Mouse (Mus musculus) heart, embryonic 15.5 days (tissue): ENCODE measurements around the gene Max. TPM values are rescaled to one million over a fixed set of nuclear protein-coding genes. Genes with fewer than 3 reads are reported as not detected.

Source experiments
- ATAC-seq: fragments of 200-750 bp; cut with Nextera tagmentation; replicated peaks from 2 replicates; pipeline ENCODE4 v1.8.0; 2017; ENCODE audit warnings: low read depth, moderate TSS enrichment; ENCODE audit not compliant: insufficient number of reproducible peaks, insufficient read depth, low FRiP score
- H3K27ac ChIP-seq: fragments of 300-500 bp; sonication (generic); 2 replicates; pipeline ENCODE4 v1.5.1; 2015; ENCODE audit warnings: mild to moderate bottlenecking, inconsistent platforms
- H3K27me3 ChIP-seq: fragments of 300-500 bp; sonication (generic); 2 replicates; pipeline ENCODE4 v1.6.1; 2015; ENCODE audit warnings: inconsistent platforms
- H3K36me3 ChIP-seq: fragments of 300-500 bp; sonication (generic); 2 replicates; pipeline ENCODE4 v1.6.1; 2015; ENCODE audit warnings: mild to moderate bottlenecking, inconsistent platforms
- H3K4me1 ChIP-seq: fragments of 300-500 bp; sonication (generic); replicated peaks from 2 replicates; pipeline ENCODE4 v1.6.1; 2015; ENCODE audit warnings: inconsistent platforms
- H3K4me2 ChIP-seq: fragments of 300-500 bp; sonication (generic); 2 replicates; pipeline ENCODE4 v1.6.1; 2015; ENCODE audit warnings: inconsistent platforms, mild to moderate bottlenecking, moderate library complexity
- H3K4me3 ChIP-seq: fragments of 300-500 bp; sonication (generic); 2 replicates; pipeline ENCODE4 v1.5.1; 2015; ENCODE audit warnings: mild to moderate bottlenecking, inconsistent platforms
- H3K9ac ChIP-seq: fragments of 300-500 bp; sonication (generic); 2 replicates; pipeline ENCODE4 v1.6.1; 2015; ENCODE audit warnings: mild to moderate bottlenecking, inconsistent platforms
- H3K9me3 ChIP-seq: fragments of 300-500 bp; sonication (generic); replicated peaks from 2 replicates; pipeline ENCODE4 v1.6.1; 2016; ENCODE audit warnings: inconsistent platforms
- WGBS: fragments of 180-500 bp; shearing (Covaris S2); methylation state at CpG from one replicate; pipeline ENCODE4 v1.1.7; 2015; ENCODE audit warnings: mixed read lengths; 5-methylcytosine and 5-hydroxymethylcytosine counted together
- polyA plus RNA-seq: library from polyadenylated mRNA; unstranded; fragments of >200 nt; fragmentation: Nextera tagmentation; extraction: Ambion mirVana; gene quantifications from 2 replicates; pipeline ENCODE4 v1.2.1, GENCODE M21; 2015

Max gene
- polyA plus RNA-seq, 1 experiment from 2014 or later, result 8.4 TPM

DNA sequence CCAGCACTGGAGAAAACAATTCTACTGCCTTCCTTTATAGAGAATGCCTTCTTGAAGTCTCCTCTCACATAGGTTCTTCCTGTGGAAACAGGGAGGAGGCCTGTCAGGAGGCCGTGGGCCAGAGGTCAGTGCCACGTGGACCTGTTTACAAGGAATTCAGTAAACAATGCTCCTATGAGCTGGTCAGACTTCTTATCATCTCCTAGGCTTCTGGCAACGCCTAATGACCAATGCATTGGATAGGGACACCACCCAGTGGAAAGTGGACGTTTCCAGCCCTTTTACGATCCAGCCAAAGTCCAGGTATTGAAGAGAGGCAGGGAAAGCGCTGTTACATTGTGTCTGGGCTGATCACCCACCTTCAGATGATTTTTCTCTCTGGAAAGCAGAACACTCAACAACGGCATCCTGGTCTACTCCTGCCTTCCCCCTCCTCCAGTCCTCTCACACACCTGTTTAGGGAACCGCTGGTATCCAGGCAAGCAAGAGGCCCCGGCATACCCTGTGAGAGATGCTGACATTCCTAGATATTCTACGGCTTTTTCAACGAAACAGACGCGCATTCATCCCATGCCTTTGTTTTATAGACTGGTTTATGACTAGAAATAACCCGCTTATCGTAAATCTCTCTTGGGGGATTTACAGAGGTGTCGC is 20.9 kb upstream of the Max start:
- H3K4me1 ChIP-seq, result no peaks in the 10 kb centered on the region
- no peaks in the 10 kb centered on the region for H3K9me3 ChIP-seq
- 73% methylated on average over 16 of the region's 16 CpGs for WGBS
- no peaks in the 10 kb centered on the region for H3K36me3 ChIP-seq
- no peak overlapping the region for H3K9ac ChIP-seq
- H3K4me3 ChIP-seq, result no peak overlapping the region
- H3K27me3 ChIP-seq, result no peaks in the 10 kb centered on the region; the same call in 1 of the 2 replicates
- no peak for ATAC-seq
- H3K27ac ChIP-seq, result no peak overlapping the region
- no peak overlapping the region for H3K4me2 ChIP-seq

DNA sequence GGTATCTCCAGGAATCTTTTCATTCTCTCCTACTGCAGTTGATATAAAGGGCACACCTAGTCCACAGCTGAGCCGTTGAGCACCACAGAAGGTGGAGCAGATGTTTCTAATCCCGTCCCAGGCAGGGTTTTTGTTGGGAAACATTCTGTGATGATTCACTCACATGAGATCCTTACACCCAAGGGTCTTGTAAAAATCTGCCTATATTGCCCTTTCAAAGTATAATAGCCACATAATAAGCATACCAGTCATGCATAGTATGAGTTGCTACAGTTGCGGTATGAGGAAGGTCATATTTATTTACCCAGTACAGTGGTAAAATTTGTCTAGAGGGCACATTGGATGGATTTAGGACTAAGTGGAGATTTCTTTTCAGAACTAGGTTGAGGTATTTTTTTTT is 17.5 kb upstream of the Max start:
- WGBS, result 77% methylated on average over 3 of the region's 3 CpGs
- Histone ChIP-seq H3K9me3 (no peaks in the 10 kb centered on the region), H3K4me3 (no peak overlapping the region), H3K36me3 (no peaks in the 10 kb centered on the region), H3K4me2 (no peak overlapping the region), H3K27ac (no peak overlapping the region), H3K4me1 (no peaks in the 10 kb centered on the region), H3K9ac (no peak overlapping the region), H3K27me3 (no peaks in the 10 kb centered on the region)
- ATAC-seq, result no peak

DNA sequence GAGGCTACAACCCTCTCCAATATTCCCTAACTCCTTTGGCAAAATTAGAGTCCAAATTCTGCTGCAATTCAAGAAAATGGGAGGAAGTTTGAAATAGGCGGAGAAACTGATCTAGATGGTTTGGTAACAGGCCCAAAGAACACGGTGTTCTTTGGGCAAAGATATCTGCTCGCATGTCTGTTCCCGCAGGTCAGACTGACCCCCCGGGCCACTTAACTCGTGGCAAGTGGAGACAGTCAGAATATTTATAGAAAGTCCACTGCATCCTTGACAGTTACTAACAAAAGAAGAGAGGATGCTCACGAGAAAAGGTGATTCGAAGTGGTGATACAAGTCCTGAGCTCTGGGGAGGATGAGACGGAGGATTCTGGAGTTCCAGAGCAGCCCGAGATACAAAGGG is 10.7 kb upstream of the Max start:
- 0 out of 2 replicates have a peak, but pooled peaks cover 3% of the 10 kb centered on the region for H3K4me1 ChIP-seq
- no peak overlapping the region for H3K27ac ChIP-seq
- H3K4me3 ChIP-seq, result no peak overlapping the region
- H3K9ac ChIP-seq, result no peak overlapping the region
- H3K9me3 ChIP-seq, result no peaks in the 10 kb centered on the region
- WGBS, result 51% methylated on average over 10 of the region's 10 CpGs
- no peak overlapping the region for H3K4me2 ChIP-seq
- H3K36me3 ChIP-seq, result no peaks in the 10 kb centered on the region
- no peaks in the 10 kb centered on the region for H3K27me3 ChIP-seq
- no peak for ATAC-seq

DNA sequence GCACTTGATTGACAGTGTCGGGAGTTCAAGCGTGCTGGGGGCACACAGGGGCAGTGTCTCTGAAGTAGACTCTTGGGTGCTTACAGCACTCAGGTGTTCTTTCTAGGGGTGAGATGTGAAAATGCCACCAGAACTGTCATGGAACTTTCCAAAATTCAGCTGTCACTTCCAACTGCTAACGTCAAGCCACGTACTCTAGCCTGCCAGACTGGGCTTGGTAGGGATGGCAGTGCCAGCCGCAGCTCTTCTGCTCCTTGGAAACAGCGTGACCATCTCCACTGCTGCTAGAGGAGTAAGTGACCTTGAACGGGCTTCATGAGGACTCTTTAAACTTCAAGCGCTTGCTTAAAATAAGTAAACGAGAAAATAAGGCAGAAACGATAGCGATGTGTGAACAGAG is 10.2 kb upstream of the Max start:
- 66% methylated on average over 11 of the region's 11 CpGs for WGBS
- H3K4me2 ChIP-seq, result no peak overlapping the region
- no peaks in the 10 kb centered on the region for H3K9me3 ChIP-seq
- no peak overlapping the region for H3K9ac ChIP-seq
- H3K36me3 ChIP-seq, result no peaks in the 10 kb centered on the region
- no peaks in the 10 kb centered on the region for H3K27me3 ChIP-seq
- H3K27ac ChIP-seq, result no peak overlapping the region
- H3K4me1 ChIP-seq, result 0 out of 2 replicates have a peak, but pooled peaks cover 3% of the 10 kb centered on the region
- no peak for ATAC-seq
- H3K4me3 ChIP-seq, result no peak overlapping the region

DNA sequence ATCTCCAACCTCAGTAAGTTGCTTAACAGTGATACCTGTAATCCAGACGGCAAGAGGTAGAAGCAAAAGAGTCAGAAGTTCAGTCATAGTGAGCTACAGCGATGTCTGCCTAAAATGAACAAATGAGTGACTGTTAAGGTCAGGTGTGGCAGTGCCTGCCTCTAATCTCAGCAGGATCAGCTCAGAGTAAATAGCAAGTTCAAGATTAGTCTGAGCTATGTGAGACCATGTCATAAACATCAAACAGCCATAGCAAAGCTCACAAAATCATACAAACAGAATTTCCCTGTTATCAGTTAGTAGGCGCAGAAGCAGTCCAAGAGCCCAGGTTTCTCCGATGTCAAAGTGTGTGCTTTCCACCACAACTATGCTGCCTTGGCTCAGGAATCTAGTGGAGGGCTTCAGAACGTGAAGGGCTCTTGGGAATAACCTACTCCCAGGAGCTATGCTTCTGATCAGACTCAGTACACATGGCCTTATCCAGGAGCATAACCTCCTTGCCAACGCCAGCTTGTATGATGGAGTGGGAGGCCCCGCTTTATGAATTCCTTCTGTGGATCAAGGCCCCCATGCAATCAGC is 9.7 kb upstream of the Max start:
- H3K27ac ChIP-seq, result no peak overlapping the region
- H3K27me3 ChIP-seq, result no peaks in the 10 kb centered on the region
- no peaks in the 10 kb centered on the region for H3K9me3 ChIP-seq
- H3K4me2 ChIP-seq, result no peak overlapping the region
- no peak overlapping the region for H3K4me3 ChIP-seq
- H3K9ac ChIP-seq, result no peak overlapping the region
- 0 out of 2 replicates have a peak, but pooled peaks cover 3% of the 10 kb centered on the region for H3K4me1 ChIP-seq
- H3K36me3 ChIP-seq, result no peaks in the 10 kb centered on the region
- no peak for ATAC-seq
- WGBS, result 68% methylated on average over 7 of the region's 7 CpGs

DNA sequence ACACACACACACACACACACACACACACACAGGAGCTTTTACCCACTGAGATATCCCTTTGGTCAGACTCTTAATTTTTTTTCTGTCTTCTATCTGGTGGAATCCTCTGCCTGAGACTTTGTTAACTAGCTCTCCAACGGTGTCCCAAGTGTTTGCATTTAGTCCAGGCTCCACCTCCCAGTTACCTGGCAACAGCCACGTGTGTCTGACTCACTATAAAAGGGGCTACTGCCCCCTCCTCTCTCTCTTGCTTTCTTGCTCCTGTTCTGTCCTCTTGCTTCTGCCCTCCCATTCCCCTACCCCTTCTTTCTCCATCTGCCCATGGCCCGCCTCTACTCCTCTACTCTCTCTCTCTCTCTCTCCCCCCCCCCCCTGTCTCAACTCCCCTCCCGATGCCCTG is 3.9 kb upstream of the Max start:
- Histone ChIP-seq H3K9me3 (no peaks in the 10 kb centered on the region), H3K9ac (no peak overlapping the region), H3K4me3 (no peak overlapping the region), H3K27me3 (no peaks in the 10 kb centered on the region), H3K4me2 (no peak overlapping the region), H3K27ac (no peak overlapping the region), H3K4me1 (peaks cover 10% of the 10 kb centered on the region), H3K36me3 (no peaks in the 10 kb centered on the region)
- no peak for ATAC-seq
- 9% methylated on average over 3 of the region's 4 CpGs for WGBS

DNA sequence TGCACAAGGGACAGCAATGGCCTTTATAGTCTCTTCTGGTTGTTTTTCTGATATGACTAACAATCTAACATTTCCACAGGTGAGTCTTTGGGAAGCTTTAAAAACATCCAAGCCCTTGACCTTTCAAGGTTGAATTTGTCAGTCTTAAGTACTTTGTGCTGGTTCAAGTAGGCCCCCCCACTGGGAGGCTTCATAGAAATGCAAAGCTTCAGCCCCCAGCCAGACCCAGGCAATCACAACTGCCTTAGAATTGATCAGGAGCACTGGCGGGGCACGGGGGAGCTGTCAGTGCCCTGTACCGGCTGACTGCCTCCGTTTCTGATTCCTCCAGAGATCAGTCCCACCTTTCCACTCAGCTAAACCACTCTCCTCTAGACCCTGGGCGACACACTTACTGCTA is 3.1 kb upstream of the Max start:
- ATAC-seq, result no peak
- WGBS, result 30% methylated on average over 5 of the region's 5 CpGs
- no peak overlapping the region for H3K4me3 ChIP-seq

DNA sequence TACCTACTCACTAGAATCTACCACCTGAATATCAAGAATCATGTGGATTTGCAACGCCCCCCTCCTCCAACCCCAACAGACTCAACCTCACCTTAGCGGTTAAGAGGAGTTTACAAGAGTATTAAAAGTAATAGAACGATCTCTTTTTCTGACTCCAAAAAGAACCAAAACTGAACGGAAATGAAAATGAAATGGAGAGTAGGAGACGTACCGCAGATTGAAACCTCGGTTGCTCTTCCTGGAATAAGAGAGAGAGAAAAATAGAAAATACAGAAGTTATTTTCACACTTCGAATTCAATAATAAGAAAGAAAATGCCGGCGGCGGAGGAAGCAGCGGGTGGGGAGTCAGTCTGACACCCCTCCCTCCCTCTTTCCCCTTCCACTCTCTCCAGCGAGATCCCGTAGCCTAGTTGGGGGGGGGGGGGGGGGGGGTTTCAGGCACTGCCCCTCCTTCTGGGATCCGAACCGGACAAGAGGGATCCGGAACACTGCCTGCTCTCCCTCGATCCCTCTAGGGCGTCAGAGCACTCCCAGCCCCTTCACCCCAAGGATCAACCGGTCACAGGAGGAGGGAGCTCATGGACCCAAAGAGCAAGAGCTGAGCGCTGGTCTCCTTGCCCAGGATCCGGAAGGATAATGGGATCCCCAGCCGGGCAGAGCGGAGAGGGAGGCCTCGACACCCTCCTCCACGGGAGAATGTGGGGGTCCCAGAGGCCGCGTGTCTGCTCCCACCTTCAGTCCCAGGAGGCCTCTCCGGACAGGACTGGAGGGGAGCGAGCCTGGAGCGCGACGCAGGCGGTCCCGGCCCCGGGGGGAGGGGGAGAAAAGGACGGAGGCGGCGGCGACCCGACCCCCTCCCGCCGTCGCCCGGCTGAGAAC is 709 bp downstream of the Max start:
- WGBS, result 4% methylated on average over 44 of the region's 45 CpGs
- Histone ChIP-seq H3K4me3 (peak overlapping the region; percentile 93), H3K9me3 (no peaks in the 10 kb centered on the region), H3K27me3 (no peaks in the 10 kb centered on the region), H3K4me2 (peak overlapping the region; percentile 88), H3K9ac (peak overlapping the region; percentile 89), H3K27ac (peak overlapping the region; percentile 73), H3K36me3 (no peaks in the 10 kb centered on the region), H3K4me1 (peaks cover 18% of the 10 kb centered on the region)
- ATAC-seq, result peak; percentile 27

More for the DNA sequence above, 3.1 kb upstream of the Max start:
- no peaks in the 10 kb centered on the region for H3K36me3 ChIP-seq
- no peak overlapping the region for H3K4me2 ChIP-seq
- no peak overlapping the region for H3K9ac ChIP-seq
- H3K27me3 ChIP-seq, result no peaks in the 10 kb centered on the region
- peaks cover 16% of the 10 kb centered on the region for H3K4me1 ChIP-seq
- H3K27ac ChIP-seq, result no peak overlapping the region
- H3K9me3 ChIP-seq, result no peaks in the 10 kb centered on the region

DNA sequence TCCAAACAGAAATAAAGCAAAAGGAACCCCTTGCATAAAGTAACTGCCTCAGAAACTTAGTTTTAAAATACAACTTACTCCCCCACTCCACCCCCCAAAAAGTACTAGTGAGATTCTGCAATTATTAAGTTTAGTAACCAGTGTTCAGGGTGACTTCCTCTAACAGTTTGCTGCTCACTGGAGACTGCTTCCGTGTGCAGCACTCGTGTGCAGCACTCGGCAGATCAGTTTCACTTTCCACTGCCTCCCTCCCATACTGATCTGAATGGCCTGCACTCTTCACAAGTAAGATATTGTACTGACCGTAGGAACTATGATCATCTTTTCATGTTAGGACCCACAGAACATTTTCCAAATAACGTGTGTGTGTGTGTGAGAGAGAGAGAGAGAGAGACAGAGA is 4.3 kb downstream of the Max start:
- no peak for ATAC-seq
- Histone ChIP-seq H3K4me3 (no peak overlapping the region), H3K9me3 (no peaks in the 10 kb centered on the region), H3K4me2 (0 out of 2 replicates have a peak overlapping the region, but pooled peaks have one; percentile 6), H3K27ac (no peak overlapping the region), H3K36me3 (peaks cover 12% of the 10 kb centered on the region), H3K27me3 (no peaks in the 10 kb centered on the region), H3K9ac (no peak overlapping the region), H3K4me1 (peaks cover 27% of the 10 kb centered on the region)
- 67% methylated on average over 5 of the region's 5 CpGs for WGBS

DNA sequence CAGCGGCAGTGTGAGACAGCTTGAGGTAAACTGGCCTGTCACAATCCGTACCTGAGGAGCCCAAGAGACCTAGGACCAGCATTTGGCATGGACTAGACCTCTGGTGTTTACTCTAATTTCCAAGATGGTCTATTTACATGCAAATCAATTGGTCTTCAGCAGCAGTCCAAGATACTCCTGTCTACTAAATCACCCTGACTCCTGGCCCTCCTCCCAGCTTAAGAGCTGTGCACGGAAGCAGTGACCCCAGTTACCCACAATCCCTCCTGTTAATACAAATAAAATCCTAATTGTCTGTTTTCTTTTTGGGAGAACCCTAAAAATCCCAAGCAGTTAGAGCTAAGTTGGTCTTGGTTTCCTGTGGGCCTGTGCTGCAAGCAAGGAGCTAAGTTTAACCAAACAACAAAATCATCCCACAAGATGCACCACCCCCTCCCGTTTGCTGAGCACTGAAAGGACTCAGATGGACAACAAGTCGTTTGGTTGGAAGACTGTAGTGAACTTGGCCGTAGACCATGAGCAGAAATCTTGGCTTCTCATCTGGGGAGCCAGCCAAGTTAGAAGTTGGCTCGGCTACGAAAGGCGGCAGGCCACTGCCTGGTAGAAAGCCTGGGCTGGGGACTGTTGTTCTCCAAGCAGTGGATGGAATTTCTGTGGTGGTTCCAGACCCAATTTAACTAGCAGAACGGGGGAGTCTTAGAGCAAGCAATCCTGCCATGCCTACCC is 7.1 kb downstream of the Max start:
- Histone ChIP-seq H3K36me3 (peaks cover 35% of the 10 kb centered on the region), H3K9me3 (no peaks in the 10 kb centered on the region), H3K27ac (peak overlapping the region; percentile 50), H3K4me3 (no peak overlapping the region), H3K9ac (no peak overlapping the region), H3K27me3 (no peaks in the 10 kb centered on the region), H3K4me1 (peaks cover 13% of the 10 kb centered on the region), H3K4me2 (no peak overlapping the region)
- peak; percentile 35; the same call in 1 of the 2 replicates for ATAC-seq
- WGBS, result 51% methylated on average over 10 of the region's 10 CpGs

DNA sequence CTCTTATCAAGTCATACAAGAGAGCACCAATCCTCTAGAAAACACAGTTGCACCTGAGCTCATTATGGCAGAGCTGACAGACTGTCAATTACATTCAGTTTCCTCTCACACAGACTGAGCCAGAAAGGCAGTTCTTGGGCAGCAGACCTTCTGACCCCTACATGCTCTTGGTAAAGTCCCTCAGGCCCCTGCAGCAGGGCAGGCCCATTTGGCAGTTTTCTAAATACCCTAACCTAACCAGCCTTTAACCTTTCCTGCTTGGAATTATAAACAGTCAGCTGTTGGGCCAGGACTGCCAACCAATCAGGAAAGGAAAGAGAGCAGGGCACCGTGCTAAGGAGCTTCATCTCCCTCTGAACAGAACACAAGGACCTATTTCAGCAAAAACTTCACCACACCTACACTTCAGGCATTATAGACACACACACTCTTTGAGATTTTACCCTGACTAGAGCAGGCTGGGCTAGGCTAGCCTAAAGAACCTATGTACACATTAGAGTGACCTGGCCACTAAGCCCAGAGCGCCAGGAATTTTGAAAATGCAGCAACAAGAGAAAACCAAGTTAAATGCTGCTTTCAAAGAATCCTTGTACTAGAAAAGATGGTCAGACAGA is 8.1 kb downstream of the Max start:
- Histone ChIP-seq H3K9me3 (no peaks in the 10 kb centered on the region), H3K9ac (no peak overlapping the region), H3K27ac (no peak overlapping the region), H3K27me3 (no peaks in the 10 kb centered on the region), H3K36me3 (peaks cover 35% of the 10 kb centered on the region), H3K4me2 (no peak overlapping the region), H3K4me3 (no peak overlapping the region), H3K4me1 (peaks cover 13% of the 10 kb centered on the region)
- no peak for ATAC-seq
- WGBS, result 82% methylated on average over 2 of the region's 2 CpGs
